9 mouse cellular contexts compared by ENCODE assay signal in genomic region chr15:98608784-98609250, GRCm38 (mm10). TPM values are rescaled to one million over a fixed set of nuclear protein-coding genes. Genes with fewer than 3 reads are reported as not detected.
DNase-seq lines count a peak whose midpoint lies in the region; ATAC-seq and TF ChIP-seq lines count a peak whose summit lies in the region.
"Had no signal": no experiment of that assay in that cellular context is flagged by ENCODE, and none has a peak within 500 bp of the region (broad histone marks: within the 10 kb centered on the region; RNA-seq: fewer than 3 reads in every experiment).

No protein-coding gene starts in this region.

- TF ChIP-seq EP300 in CH12.LX (IDR thresholded peaks at IDR 0.05; ENCODE audit: low read length): no peak

- ATAC-seq in erythroid progenitor cell, adult 5-6 weeks (replicated peaks; ENCODE audit: low FRiP score, poor library complexity, severe bottlenecking): peak; percentile 15; the same call in 1 of the 2 replicates
- ATAC-seq in intestine, embryonic 15.5 days: peak; percentile 44
- peak; percentile 2 for ATAC-seq in stomach, embryonic 16.5 days (ENCODE audit: insufficient read depth, low FRiP score)

- no peak overlapping the region for H3K27ac ChIP-seq in CH12.LX (ENCODE audit: insufficient read depth, low read depth)
- H3K27ac ChIP-seq in intestine, embryonic 15.5 days: peak overlapping the region; percentile 95
- H3K27ac ChIP-seq in stomach, embryonic 16.5 days (ENCODE audit: low read length): peak overlapping the region; percentile 97

- dilution Hi-C loops in CH12.LX (cut with MboI; ENCODE audit: extremely low pct_ligation_motif_present, extremely low pct_unique_long_range_greater_than_20kb, low sequenced_read_pairs): no loop called here

- TF ChIP-seq RAD21 in CH12.LX (IDR thresholded peaks at IDR 0.05; ENCODE audit: low read depth, low read length): no peak

- H3K9ac ChIP-seq in CH12.LX (ENCODE audit: insufficient read depth, low read depth): peak overlapping the region; percentile 68
- peak overlapping the region; percentile 91 for H3K9ac ChIP-seq in intestine, embryonic 15.5 days
- H3K9ac ChIP-seq in stomach, embryonic 16.5 days (ENCODE audit: low read length): peak overlapping the region; percentile 96

- in situ Hi-C loops in CH12.LX (cut with MboI; ENCODE audit: low pct_ligation_motif_present, low pct_unique_long_range_greater_than_20kb, low sequenced_read_pairs): no loop called here

- no peak for TF ChIP-seq CTCF in CH12.LX (conservative IDR thresholded peaks at IDR 0.05 in 1 of 2, IDR thresholded peaks at IDR 0.05 in 1 of 2; ENCODE audit: low read depth in 2 of 2, low read length in 2 of 2)

- no peak for TF ChIP-seq POLR2A in CH12.LX (IDR thresholded peaks at IDR 0.05; ENCODE audit: low read depth, low read length)

- H3K36me3 ChIP-seq in CH12.LX (replicated peaks in 1 of 2; ENCODE audit: control insufficient read depth in 1 of 2, insufficient read depth in 1 of 2, low read length in 1 of 2): no peaks in the 10 kb centered on the region
- peaks cover 8% of the 10 kb centered on the region for H3K36me3 ChIP-seq in intestine, embryonic 15.5 days
- H3K36me3 ChIP-seq in stomach, embryonic 16.5 days (ENCODE audit: control insufficient read depth, insufficient read depth, low read length): 0 out of 2 replicates have a peak, but pooled peaks cover 5% of the 10 kb centered on the region

- peaks cover 74% of the 10 kb centered on the region for H3K27me3 ChIP-seq in CH12.LX (replicated peaks)
- H3K27me3 ChIP-seq in intestine, embryonic 15.5 days (replicated peaks): no peaks in the 10 kb centered on the region
- H3K27me3 ChIP-seq in stomach, embryonic 16.5 days (ENCODE audit: control insufficient read depth, insufficient read depth, low read length): no peaks in the 10 kb centered on the region

- H3K4me1 ChIP-seq in CH12.LX (ENCODE audit: control insufficient read depth in 1 of 2, insufficient read depth in 2 of 2): peaks cover 0 to 3% of the 10 kb centered on the region in 2 experiments; a peak in 1 of 4 replicates
- peaks cover 33% of the 10 kb centered on the region for H3K4me1 ChIP-seq in intestine, embryonic 15.5 days (replicated peaks)
- peaks cover 37% of the 10 kb centered on the region for H3K4me1 ChIP-seq in stomach, embryonic 16.5 days (ENCODE audit: control insufficient read depth, insufficient read depth, low read length)

- 2% methylated on average over 12 of the region's 26 CpGs for WGBS in intestine, embryonic 15.5 days
- 2% methylated on average over 13 of the region's 26 CpGs for WGBS in stomach, embryonic 16.5 days

- H3K4me2 ChIP-seq in CH12.LX (ENCODE audit: insufficient read depth, low read depth, poor library complexity, severe bottlenecking): peak overlapping the region; percentile 78
- peak overlapping the region; percentile 90 for H3K4me2 ChIP-seq in intestine, embryonic 15.5 days (replicated peaks)
- peak overlapping the region; percentile 73 for H3K4me2 ChIP-seq in stomach, embryonic 16.5 days (ENCODE audit: low read depth, low read length)

- no peaks in the 10 kb centered on the region for H3K9me3 ChIP-seq in CH12.LX (replicated peaks; ENCODE audit: low read length)
- H3K9me3 ChIP-seq in intestine, embryonic 15.5 days: no peaks in the 10 kb centered on the region
- no peaks in the 10 kb centered on the region for H3K9me3 ChIP-seq in stomach, embryonic 16.5 days (replicated peaks; ENCODE audit: control insufficient read depth, low read length)

- no peaks in the 10 kb centered on the region for H3K79me2 ChIP-seq in CH12.LX (replicated peaks; ENCODE audit: control insufficient read depth, extremely low read depth, insufficient read depth, poor library complexity, severe bottlenecking)

- H3K4me3 ChIP-seq in CH12.LX (replicated peaks in 1 of 3; ENCODE audit: low read depth in 2 of 3, low read length in 2 of 3, poor library complexity in 1 of 3): peak overlapping the region in 1 of 3 experiments; percentile 62
- peak overlapping the region; percentile 79 for H3K4me3 ChIP-seq in intestine, embryonic 15.5 days (replicated peaks)
- H3K4me3 ChIP-seq in stomach, embryonic 16.5 days (replicated peaks; ENCODE audit: low read length): peak overlapping the region; percentile 88

- peak; percentile 38 for DNase-seq in embryo, embryonic 10 days (ENCODE audit: low spot score)
- no peak for DNase-seq in embryo, embryonic 10.5 days (ENCODE audit: low spot score)
- no peak for DNase-seq in CH12.LX (ENCODE audit: extremely low read depth)
- peak; percentile 45 for DNase-seq in lung, postnatal 10 days
- DNase-seq in left cerebral cortex, adult 8-10 months (ENCODE audit: low spot score in 2 of 2): no peak

TF ChIP-seq in CH12.LX, 34 proteins besides CTCF, POLR2A, EP300 and RAD21:
- no peak for TF ChIP-seq TBP (conservative IDR thresholded peaks at IDR 0.05; ENCODE audit: low read depth, low read length)
- no peak for TF ChIP-seq MXI1 (IDR thresholded peaks at IDR 0.05; ENCODE audit: low read depth, low read length)
- no peak for TF ChIP-seq BHLHE40 (IDR thresholded peaks at IDR 0.05; ENCODE audit: low read depth, low read length)

RNA-seq across cellular contexts. Expression of gene Adcy6, which starts 1.1 kb away (rescaled TPM):
- 1.5 and 2.6 TPM in 2 replicates for total RNA-seq in CH12.LX (2012; rRNA removed)
- total RNA-seq in CH12.LX (2014; rRNA removed): 0.05 TPM in 1 of 2 replicates, not detected in the other
- polyA plus RNA-seq in CH12.LX (2012; ENCODE audit: insufficient read length, low read depth): 0.06 and 0.11 TPM in 2 replicates
- 62.3 and 81.3 TPM in 2 replicates for total RNA-seq in erythroid progenitor cell, adult 5-6 weeks (2015; ENCODE audit: low replicate concordance)
- total RNA-seq in erythroid progenitor cell, adult 5-6 weeks (2017; ENCODE audit: low replicate concordance): 133 and 140 TPM in 2 replicates
- polyA plus RNA-seq in intestine, embryonic 15.5 days (2015; fragmentation: Nextera tagmentation; extraction: Ambion mirVana): 21.4 and 23.0 TPM in 2 replicates
- polyA plus RNA-seq in stomach, embryonic 16.5 days (2015; fragmentation: Nextera tagmentation; extraction: Ambion mirVana): 15.2 and 17.8 TPM in 2 replicates
- total RNA-seq in left cerebral cortex, adult 8-10 months (2022): 10 to 100 TPM; 39.7 to 46.1 (median 41.2) TPM

RNA-seq across cellular contexts. Expression of gene Cacnb3, which starts 21.8 kb away (rescaled TPM):
- total RNA-seq in CH12.LX (2012; rRNA removed) (2.9 and 4.3 TPM in 2 replicates), CH12.LX (2014; rRNA removed) (2.3 and 2.5 TPM in 2 replicates)
- polyA plus RNA-seq in CH12.LX (2012; ENCODE audit: insufficient read length, low read depth): 5.7 and 7.0 TPM in 2 replicates
- not detected in 2 replicates for total RNA-seq in erythroid progenitor cell, adult 5-6 weeks (2015; ENCODE audit: low replicate concordance)
- total RNA-seq in erythroid progenitor cell, adult 5-6 weeks (2017; ENCODE audit: low replicate concordance): 0.77 TPM in 1 of 2 replicates, not detected in the other
- 24.9 and 26.7 TPM in 2 replicates for polyA plus RNA-seq in intestine, embryonic 15.5 days (2015; fragmentation: Nextera tagmentation; extraction: Ambion mirVana)
- 27.3 and 28.2 TPM in 2 replicates for polyA plus RNA-seq in stomach, embryonic 16.5 days (2015; fragmentation: Nextera tagmentation; extraction: Ambion mirVana)
- 100 to 1,000 TPM; 212 to 229 (median 221) TPM for total RNA-seq in left cerebral cortex, adult 8-10 months (2022)

RNA-seq across cellular contexts. Expression of gene 4930415O20Rik, which starts 38.0 kb away (rescaled TPM):
- total RNA-seq in CH12.LX (2012; rRNA removed) (not detected in 2 replicates), CH12.LX (2014; rRNA removed) (not detected in 2 replicates)
- polyA plus RNA-seq in CH12.LX (2012; ENCODE audit: insufficient read length, low read depth): not detected in 2 replicates
- not detected in 2 replicates for total RNA-seq in erythroid progenitor cell, adult 5-6 weeks (2015; ENCODE audit: low replicate concordance)
- not detected in 2 replicates for total RNA-seq in erythroid progenitor cell, adult 5-6 weeks (2017; ENCODE audit: low replicate concordance)
- 0.77 TPM in 1 of 2 replicates, not detected in the other for polyA plus RNA-seq in intestine, embryonic 15.5 days (2015; fragmentation: Nextera tagmentation; extraction: Ambion mirVana)
- polyA plus RNA-seq in stomach, embryonic 16.5 days (2015; fragmentation: Nextera tagmentation; extraction: Ambion mirVana): 0.44 and 0.45 TPM in 2 replicates
- not detected for total RNA-seq in left cerebral cortex, adult 8-10 months (2022)
- total RNA-seq: left cerebral cortex, postnatal 36 days had no signal

RNA-seq across cellular contexts. Expression of gene Ccnt1, which starts 38.1 kb away (rescaled TPM):
- total RNA-seq in CH12.LX (2012; rRNA removed) (36.8 and 42.1 TPM in 2 replicates), CH12.LX (2014; rRNA removed) (38.1 and 41.3 TPM in 2 replicates)
- 62.1 and 73.3 TPM in 2 replicates for polyA plus RNA-seq in CH12.LX (2012; ENCODE audit: insufficient read length, low read depth)
- total RNA-seq in erythroid progenitor cell, adult 5-6 weeks (2015; ENCODE audit: low replicate concordance): 80.0 and 121 TPM in 2 replicates
- total RNA-seq in erythroid progenitor cell, adult 5-6 weeks (2017; ENCODE audit: low replicate concordance): 72.0 and 75.4 TPM in 2 replicates
- 42.4 and 44.9 TPM in 2 replicates for polyA plus RNA-seq in intestine, embryonic 15.5 days (2015; fragmentation: Nextera tagmentation; extraction: Ambion mirVana)
- 44.9 and 52.4 TPM in 2 replicates for polyA plus RNA-seq in stomach, embryonic 16.5 days (2015; fragmentation: Nextera tagmentation; extraction: Ambion mirVana)
- total RNA-seq in left cerebral cortex, adult 8-10 months (2022): 10 to 100 TPM; 35.1 to 44.7 (median 40.9) TPM

RNA-seq across cellular contexts. Expression of gene Ddx23, which starts 53.9 kb away (rescaled TPM):
- total RNA-seq in CH12.LX (2012; rRNA removed) (103 and 132 TPM in 2 replicates), CH12.LX (2014; rRNA removed) (58.5 and 59.4 TPM in 2 replicates)
- polyA plus RNA-seq in CH12.LX (2012; ENCODE audit: insufficient read length, low read depth): 148 and 181 TPM in 2 replicates
- total RNA-seq in erythroid progenitor cell, adult 5-6 weeks (2015; ENCODE audit: low replicate concordance): 24.5 and 26.0 TPM in 2 replicates
- 49.9 and 91.9 TPM in 2 replicates for total RNA-seq in erythroid progenitor cell, adult 5-6 weeks (2017; ENCODE audit: low replicate concordance)
- polyA plus RNA-seq in intestine, embryonic 15.5 days (2015; fragmentation: Nextera tagmentation; extraction: Ambion mirVana): 23.3 and 23.7 TPM in 2 replicates
- polyA plus RNA-seq in stomach, embryonic 16.5 days (2015; fragmentation: Nextera tagmentation; extraction: Ambion mirVana): 17.0 and 18.6 TPM in 2 replicates
- total RNA-seq in left cerebral cortex, adult 8-10 months (2022): 10 to 100 TPM; 77.3 to 95.7 (median 87.1) TPM

Comparison
In these comparisons a context has a peak if more than half of its experiments do, and no peak if none do; other contexts are left out.
1. DNase-seq: peak in embryo, embryonic 10 days (single experiment) and lung, postnatal 10 days (single experiment); none in embryo, embryonic 10.5 days (single experiment), CH12.LX (single experiment) and left cerebral cortex, adult 8-10 months (0 of 2).
2. RNA of gene Adcy6, which starts 1.1 kb away (total RNA-seq): 62.3 to 140 TPM in erythroid progenitor cell, adult 5-6 weeks and 39.7 to 46.1 TPM in left cerebral cortex, adult 8-10 months; 0.05 to 2.6 TPM in CH12.LX; every median in the first group is over 10 times any median in the second.
3. RNA of gene Cacnb3, which starts 21.8 kb away (total RNA-seq): 212 to 229 TPM in left cerebral cortex, adult 8-10 months; 2.3 to 4.3 TPM in CH12.LX and 0.77 TPM in erythroid progenitor cell, adult 5-6 weeks; every median in the first group is over 10 times any median in the second.
4. Peak in every context shown above with its lines, with median percentiles within 50 percentile points of each other: H3K4me2 ChIP-seq, H3K9ac ChIP-seq and ATAC-seq.